8 mouse cellular contexts compared by ENCODE assay signal in the genomic region with DNA sequence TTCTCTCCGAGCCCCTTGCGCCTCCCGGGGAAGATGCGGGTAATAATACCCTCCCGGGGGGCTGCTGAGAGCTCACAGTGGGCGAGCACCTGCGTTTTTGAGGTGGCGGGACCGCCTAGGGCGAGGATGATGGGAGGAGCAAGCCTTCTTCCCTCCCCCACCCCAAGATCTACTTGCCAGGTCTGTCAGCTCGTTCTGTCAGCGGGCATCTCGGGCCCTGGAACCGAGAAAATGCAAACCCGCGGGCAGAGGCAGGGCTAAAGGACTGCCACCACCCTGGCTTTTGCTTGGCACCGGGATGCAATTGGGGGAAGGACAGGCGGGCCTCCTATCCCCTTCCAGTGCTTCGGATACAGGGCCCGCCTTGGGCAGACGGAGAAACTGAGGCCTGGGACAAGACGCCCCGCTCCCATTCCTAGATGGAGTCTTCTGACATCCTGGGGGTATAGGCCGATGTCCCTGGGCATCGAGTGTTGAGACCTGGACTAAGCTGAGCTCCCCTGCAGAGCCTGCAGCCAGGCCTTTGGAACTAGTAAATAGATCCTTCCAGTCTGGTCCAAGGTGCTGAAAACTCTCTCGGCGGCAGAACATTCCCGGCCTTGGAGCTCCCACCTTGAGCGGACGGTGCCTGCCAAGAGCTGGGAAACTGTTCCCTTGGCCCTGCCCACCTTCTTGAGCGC. TPM values are rescaled to one million over a fixed set of nuclear protein-coding genes. Genes with fewer than 3 reads are reported as not detected.
DNase-seq lines count a peak whose midpoint lies in the region; ATAC-seq lines count a peak whose summit lies in the region.

No protein-coding gene starts in this region.

- ATAC-seq in hindbrain, embryonic 16.5 days, result no peak; the same call in 1 of the 2 replicates
- ATAC-seq in erythroid progenitor cell, adult 5-6 weeks (replicated peaks; ENCODE audit: low FRiP score, poor library complexity, severe bottlenecking), result no peak
- ATAC-seq in activated CD4-positive, CD25-positive, alpha-beta regulatory T cell, adult 4 months, result no peak

- intact Hi-C loops in left cerebral cortex, postnatal 4 days (cut with DNase I), result no loop called here
- intact Hi-C loops in left cerebral cortex, postnatal 36 days (cut with DNase I), result loop anchor here (5.0 kb wide), 2 partner anchors 51 to 79 kb away; no protein-coding TSS in a partner anchor

- WGBS in hindbrain, embryonic 16.5 days, result 1% methylated on average over 31 of the region's 31 CpGs

- peak overlapping the region; percentile 87 for H3K9ac ChIP-seq in hindbrain, embryonic 16.5 days (ENCODE audit: low read depth, low read length)

- H3K4me1 ChIP-seq in hindbrain, embryonic 16.5 days (ENCODE audit: control insufficient read depth, insufficient read depth, low read depth, low read length), result peaks cover 39% of the 10 kb centered on the region

- peak overlapping the region; percentile 74 for H3K4me3 ChIP-seq in hindbrain, embryonic 16.5 days (ENCODE audit: low read length)

- no peaks in the 10 kb centered on the region for H3K27me3 ChIP-seq in hindbrain, embryonic 16.5 days (replicated peaks; ENCODE audit: control insufficient read depth, insufficient read depth, low read length)

- peak; percentile 71 for DNase-seq in left cerebral cortex, postnatal 4 days
- no peak for DNase-seq in left cerebral cortex, postnatal 36 days (ENCODE audit: low spot score in 2 of 2)
- DNase-seq in embryo, embryonic 9.5 days (ENCODE audit: extremely low spot score), result peak; percentile 31
- peak; percentile 64 for DNase-seq in lung, postnatal 10 days
- DNase-seq in thymus, postnatal 25 days, result no peak

- H3K27ac ChIP-seq in hindbrain, embryonic 16.5 days (ENCODE audit: low read depth, low read length), result peak overlapping the region; percentile 94

- no peaks in the 10 kb centered on the region for H3K9me3 ChIP-seq in hindbrain, embryonic 16.5 days (ENCODE audit: control insufficient read depth, low read length)

- H3K4me2 ChIP-seq in hindbrain, embryonic 16.5 days (ENCODE audit: low read length), result peak overlapping the region; percentile 88

- 0 out of 2 replicates have a peak, but pooled peaks cover 2% of the 10 kb centered on the region for H3K36me3 ChIP-seq in hindbrain, embryonic 16.5 days (ENCODE audit: control insufficient read depth, insufficient read depth, low read length)

RNA-seq across cellular contexts. Expression of a gene that starts 0.8 kb away (rescaled TPM):
- total RNA-seq in left cerebral cortex, postnatal 4 days (2021), result 100 to 1,000 TPM; 138 to 140 TPM
- 10 to 100 TPM; 61.3 to 75.3 TPM for total RNA-seq in left cerebral cortex, postnatal 36 days (2021)
- 19.3 and 20.9 TPM in 2 replicates for polyA plus RNA-seq in hindbrain, embryonic 16.5 days (2015; fragmentation: Nextera tagmentation; extraction: Ambion mirVana)
- not detected in 2 replicates for total RNA-seq in erythroid progenitor cell, adult 5-6 weeks (2015; ENCODE audit: low replicate concordance)
- total RNA-seq in erythroid progenitor cell, adult 5-6 weeks (2017; ENCODE audit: low replicate concordance), result not detected in 2 replicates
- polyA plus RNA-seq in activated CD4-positive, CD25-positive, alpha-beta regulatory T cell, adult 4 months (2017; shearing (Covaris generic)), result under 1 TPM in 1 of 2 experiments, not detected in 1; 0.21 TPM

Comparison
In these comparisons a context has a peak if more than half of its experiments do, and no peak if none do; other contexts are left out.
1. DNase-seq: peak in left cerebral cortex, postnatal 4 days (single experiment), embryo, embryonic 9.5 days (single experiment) and lung, postnatal 10 days (single experiment); none in left cerebral cortex, postnatal 36 days (0 of 2) and thymus, postnatal 25 days (single experiment).
2. RNA of a gene that starts 0.8 kb away (total RNA-seq): 138 to 140 TPM in left cerebral cortex, postnatal 4 days and 61.3 to 75.3 TPM in left cerebral cortex, postnatal 36 days; not detected in erythroid progenitor cell, adult 5-6 weeks; every median in the first group is over 10 times any median in the second.